Mouse (Mus musculus) heart, embryonic 13.5 days (tissue): ENCODE measurements at regions not wholly inside any gene's neighbourhood (a gene's known extent, or its start where the extent isn't known, plus 50 kb on each side); places are given as distances from the start of the nearest gene placed in this dataset.

Experiments used
- ATAC-seq: fragments of 200-750 bp; cut with Nextera tagmentation; 2 replicates; pipeline ENCODE4 v1.8.0; 2017; ENCODE audit warnings: moderate TSS enrichment; ENCODE audit not compliant: insufficient number of reproducible peaks, low FRiP score, low TSS enrichment; ENCODE audit errors: extremely low read depth
- H3K27ac ChIP-seq: fragments of 300-500 bp; sonication (generic); replicated peaks from 2 replicates; pipeline ENCODE4 v1.5.1; 2015; ENCODE audit warnings: moderate library complexity, mild to moderate bottlenecking, inconsistent platforms
- H3K27me3 ChIP-seq: fragments of 300-500 bp; sonication (generic); replicated peaks from 2 replicates; pipeline ENCODE4 v1.6.1; 2015; ENCODE audit warnings: mild to moderate bottlenecking, inconsistent platforms
- H3K36me3 ChIP-seq: fragments of 300-500 bp; sonication (generic); 2 replicates; pipeline ENCODE4 v1.6.1; 2015; ENCODE audit warnings: mild to moderate bottlenecking, inconsistent platforms
- H3K4me1 ChIP-seq: fragments of 300-500 bp; sonication (generic); 2 replicates; pipeline ENCODE4 v1.6.1; 2015; ENCODE audit warnings: inconsistent platforms
- H3K4me2 ChIP-seq: fragments of 300-500 bp; sonication (generic); 2 replicates; pipeline ENCODE4 v1.6.1; 2015; ENCODE audit warnings: inconsistent platforms, mild to moderate bottlenecking, moderate library complexity
- H3K4me3 ChIP-seq: fragments of 300-500 bp; sonication (generic); 2 replicates; pipeline ENCODE4 v1.5.1; 2015; ENCODE audit warnings: moderate library complexity, mild to moderate bottlenecking, inconsistent platforms
- H3K9ac ChIP-seq: fragments of 300-500 bp; sonication (generic); 2 replicates; pipeline ENCODE4 v1.6.1; 2015; ENCODE audit warnings: inconsistent platforms, mild to moderate bottlenecking, moderate library complexity
- H3K9me3 ChIP-seq: fragments of 300-500 bp; sonication (generic); 2 replicates; pipeline ENCODE4 v1.6.1; 2016; ENCODE audit warnings: inconsistent platforms
- WGBS: fragments of 180-500 bp; shearing (Covaris S2); methylation state at CpG from one replicate; pipeline ENCODE4 v1.1.7; 2015; ENCODE audit warnings: mixed read lengths; 5-methylcytosine and 5-hydroxymethylcytosine counted together

DNA sequence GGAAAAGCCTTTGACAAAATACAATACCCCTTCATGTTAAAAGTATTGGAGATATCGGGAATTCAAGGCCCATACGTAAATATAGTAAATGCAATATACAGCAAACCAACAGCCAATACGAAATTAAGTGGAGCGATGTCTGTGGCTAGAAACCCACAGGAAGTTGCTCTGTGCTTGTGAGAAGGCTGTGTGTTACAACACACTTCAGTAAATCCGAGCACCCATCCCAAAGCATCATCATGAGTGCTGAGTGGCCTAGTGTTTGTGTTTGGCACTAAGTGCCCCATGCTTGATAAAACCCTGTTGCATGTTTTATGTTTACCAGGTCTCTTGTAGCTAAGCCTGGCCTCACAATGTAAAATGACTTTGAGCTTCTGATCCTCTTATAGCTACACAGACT lies 194.3 kb downstream of the Ankrd16 start:
- Histone ChIP-seq H3K9ac (no peak overlapping the region), H3K27ac (no peak overlapping the region), H3K4me3 (no peak overlapping the region), H3K9me3 (no peaks in the 10 kb centered on the region), H3K36me3 (no peaks in the 10 kb centered on the region), H3K4me2 (no peak overlapping the region), H3K4me1 (no peaks in the 10 kb centered on the region), H3K27me3 (no peaks in the 10 kb centered on the region)
- ATAC-seq: no peak
- WGBS: 77% methylated on average over 5 of the region's 5 CpGs

DNA sequence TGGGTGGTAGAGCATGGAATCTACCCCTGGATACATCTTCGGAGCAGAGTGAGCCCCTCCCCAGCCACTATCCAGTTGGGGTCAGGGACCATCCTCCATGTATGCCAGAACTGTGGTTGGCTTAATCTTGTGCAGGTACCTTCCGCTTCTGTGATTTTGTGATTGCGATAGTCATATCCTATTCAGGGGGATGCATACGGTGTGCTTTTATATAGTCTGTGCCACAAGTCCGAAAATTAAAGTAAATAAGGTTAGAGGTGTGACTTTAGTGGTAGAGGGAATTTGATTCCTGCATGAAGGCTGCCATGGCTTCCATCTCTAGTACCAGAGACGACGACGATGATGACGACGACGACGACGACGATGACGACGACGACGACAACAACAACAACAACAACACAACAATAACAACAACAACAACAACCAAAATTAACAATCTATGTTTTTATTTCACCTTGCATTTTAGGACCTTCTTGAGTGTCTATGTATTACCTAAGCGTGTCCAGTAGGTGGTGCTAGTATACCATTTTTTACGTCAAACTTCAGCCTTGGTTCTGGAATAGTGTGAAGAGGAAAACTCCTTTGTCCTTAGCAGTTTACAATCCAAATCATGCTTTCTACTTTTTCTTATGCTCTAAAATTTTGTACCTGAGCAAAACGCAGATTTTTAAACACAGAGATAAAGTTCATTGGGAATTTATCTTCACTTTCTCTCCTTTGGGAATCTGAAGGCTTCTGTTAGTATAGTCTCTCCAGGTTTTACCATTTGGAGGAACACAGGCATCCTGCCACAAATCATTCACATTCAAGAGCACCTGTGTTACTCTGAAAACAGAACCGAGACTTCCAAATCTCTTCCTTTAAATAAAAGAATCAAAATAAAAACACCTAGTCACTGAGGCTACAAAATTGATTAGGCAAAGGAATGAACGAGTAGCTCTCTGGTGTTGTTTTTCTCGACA lies 224.5 kb downstream of the Ankrd16 start:
- Histone ChIP-seq H3K4me2 (no peak overlapping the region), H3K27ac (no peak overlapping the region), H3K27me3 (no peaks in the 10 kb centered on the region), H3K9ac (no peak overlapping the region), H3K4me1 (peaks cover 13% of the 10 kb centered on the region), H3K36me3 (no peaks in the 10 kb centered on the region), H3K9me3 (no peaks in the 10 kb centered on the region), H3K4me3 (no peak overlapping the region)
- ATAC-seq: no peak
- 27% methylated on average over 24 of the region's 24 CpGs for WGBS

DNA sequence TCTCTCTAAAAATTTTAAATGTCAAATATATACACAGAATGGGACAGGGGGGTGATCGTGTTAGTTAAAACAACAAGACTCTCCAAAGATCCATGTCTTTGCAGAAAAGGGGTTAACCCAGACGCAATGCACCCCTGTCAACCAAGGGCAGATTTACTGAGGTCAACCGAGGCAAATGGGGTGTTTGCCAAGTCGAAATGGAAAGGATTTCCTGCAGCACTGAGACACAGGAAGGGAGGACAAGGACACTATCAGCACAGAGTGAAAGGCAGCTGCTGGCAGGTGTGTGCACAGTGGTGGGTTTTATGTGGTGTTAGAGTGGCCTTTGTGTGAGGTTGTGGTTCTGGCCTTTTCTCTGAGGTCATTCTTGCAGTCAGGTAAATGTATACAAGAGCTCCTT lies 226.7 kb downstream of the Ankrd16 start:
- no peak for ATAC-seq
- no peaks in the 10 kb centered on the region for H3K9me3 ChIP-seq
- no peak overlapping the region for H3K4me2 ChIP-seq
- 37% methylated on average over 4 of the region's 4 CpGs for WGBS
- peaks cover 13% of the 10 kb centered on the region for H3K4me1 ChIP-seq
- no peak overlapping the region for H3K27ac ChIP-seq
- H3K27me3 ChIP-seq: no peaks in the 10 kb centered on the region
- no peak overlapping the region for H3K9ac ChIP-seq
- no peak overlapping the region for H3K4me3 ChIP-seq
- no peaks in the 10 kb centered on the region for H3K36me3 ChIP-seq

DNA sequence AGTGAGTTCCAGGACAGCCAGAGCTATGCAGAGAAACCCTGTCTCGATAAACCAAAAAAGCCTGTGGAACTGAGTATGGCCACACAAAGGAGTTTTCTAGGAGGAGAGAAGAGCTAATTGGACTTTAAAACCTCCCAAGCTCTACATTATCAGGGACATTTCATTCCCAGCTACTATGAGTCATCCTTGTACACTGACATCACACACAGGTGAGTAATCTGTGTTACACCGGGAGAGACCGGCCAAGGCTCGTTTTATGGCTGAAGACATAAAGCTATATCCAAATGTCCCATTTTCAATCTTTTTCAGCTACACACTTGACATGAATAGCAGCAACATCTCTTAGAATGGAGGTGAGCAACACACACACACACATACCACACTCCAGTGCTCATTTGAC lies 229.5 kb downstream of the Ankrd16 start:
- Histone ChIP-seq H3K4me2 (no peak overlapping the region), H3K4me3 (no peak overlapping the region), H3K4me1 (peaks cover 24% of the 10 kb centered on the region), H3K9me3 (no peaks in the 10 kb centered on the region), H3K36me3 (no peaks in the 10 kb centered on the region), H3K27me3 (no peaks in the 10 kb centered on the region), H3K27ac (no peak overlapping the region), H3K9ac (no peak overlapping the region)
- ATAC-seq: no peak
- WGBS: 85% methylated on average over 4 of the region's 4 CpGs

DNA sequence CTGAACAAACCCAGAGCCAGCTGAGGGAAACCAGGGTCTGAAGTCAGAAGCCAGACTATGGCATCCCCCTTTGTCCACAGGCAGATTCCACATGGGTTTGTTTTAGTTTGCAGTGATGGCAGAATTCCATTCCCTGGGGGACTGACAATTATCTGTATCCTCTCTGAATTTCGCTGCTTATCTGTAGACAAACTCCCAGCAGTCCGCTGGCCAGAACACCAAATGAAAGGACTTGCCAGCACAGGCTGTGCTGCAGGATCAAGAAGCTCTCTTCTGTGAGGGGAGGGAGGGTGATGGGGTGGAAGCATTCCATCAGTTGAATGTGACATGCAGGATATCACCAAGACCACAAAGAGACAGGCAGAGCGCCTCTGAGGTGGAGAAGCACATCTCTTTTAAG lies 233.8 kb downstream of the Ankrd16 start:
- no peaks in the 10 kb centered on the region for H3K27me3 ChIP-seq
- peaks cover 10% of the 10 kb centered on the region for H3K4me1 ChIP-seq
- peak overlapping the region; percentile 51 for H3K27ac ChIP-seq
- WGBS: 5% methylated on average over 3 of the region's 3 CpGs
- no peak overlapping the region for H3K9ac ChIP-seq
- ATAC-seq: no peak
- no peak overlapping the region for H3K4me2 ChIP-seq
- no peak overlapping the region for H3K4me3 ChIP-seq
- no peaks in the 10 kb centered on the region for H3K36me3 ChIP-seq
- H3K9me3 ChIP-seq: no peaks in the 10 kb centered on the region

DNA sequence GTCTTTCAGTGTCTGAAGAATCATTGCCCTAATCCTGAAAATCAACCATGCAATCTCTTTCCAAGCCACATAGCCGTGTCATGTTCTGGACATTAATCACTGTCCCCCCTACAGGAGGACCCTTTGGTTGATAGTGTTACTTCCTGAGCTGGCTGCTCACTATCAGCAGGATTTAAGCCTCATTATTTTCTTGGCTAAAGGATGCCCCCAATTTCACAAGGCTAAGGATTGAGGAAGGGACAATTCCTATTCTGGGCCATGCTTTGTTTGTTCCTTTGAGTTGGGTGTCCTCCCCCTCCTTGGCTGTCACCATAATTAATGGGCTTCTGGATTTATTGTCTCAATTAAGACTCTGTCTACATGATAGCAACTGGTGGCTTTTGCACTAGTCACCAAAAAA lies 241.9 kb downstream of the Ankrd16 start:
- peaks cover 23% of the 10 kb centered on the region for H3K4me1 ChIP-seq
- no peak for ATAC-seq
- H3K9ac ChIP-seq: no peak overlapping the region
- no peak overlapping the region for H3K4me2 ChIP-seq
- H3K27ac ChIP-seq: no peak overlapping the region
- WGBS: 27% methylated on average over 1 of the region's 1 CpGs
- H3K27me3 ChIP-seq: no peaks in the 10 kb centered on the region
- no peaks in the 10 kb centered on the region for H3K9me3 ChIP-seq
- H3K4me3 ChIP-seq: no peak overlapping the region
- H3K36me3 ChIP-seq: no peaks in the 10 kb centered on the region

DNA sequence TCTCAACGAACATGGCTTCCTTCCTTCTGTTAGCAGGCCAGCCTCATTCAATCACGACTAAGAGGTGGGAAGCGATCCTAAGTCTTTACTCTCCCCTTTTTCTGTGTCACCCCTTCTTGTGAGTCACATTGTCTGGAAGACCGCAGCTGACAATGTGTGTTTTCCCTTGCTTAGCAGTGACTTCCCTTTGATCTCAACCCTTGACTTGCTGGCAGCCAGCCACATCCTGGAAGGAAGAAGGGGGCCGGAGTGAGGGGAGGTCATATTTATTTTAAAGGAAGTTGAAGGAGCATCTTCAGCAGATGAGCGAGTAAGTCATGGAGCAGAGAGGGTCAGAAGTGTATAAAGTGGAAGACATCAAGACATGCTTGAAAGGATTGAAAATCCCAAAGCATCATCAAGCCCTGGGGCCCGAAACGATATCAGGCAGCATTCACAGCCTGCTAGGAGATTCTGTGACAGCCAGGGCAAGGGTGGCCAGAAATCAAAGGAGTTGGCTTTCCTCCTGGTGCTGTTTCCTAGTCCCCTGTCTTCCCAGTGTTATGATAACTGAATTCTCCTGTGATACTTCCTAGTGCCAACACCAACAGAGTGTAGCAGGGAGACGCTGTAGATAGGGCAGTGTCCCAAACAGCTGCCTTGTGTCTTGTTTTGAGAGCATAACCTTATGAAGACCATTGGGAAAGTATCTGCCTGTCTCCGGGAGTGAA lies 245.9 kb downstream of the Ankrd16 start:
- Histone ChIP-seq H3K4me1 (peaks cover 27% of the 10 kb centered on the region), H3K9me3 (no peaks in the 10 kb centered on the region), H3K27me3 (no peaks in the 10 kb centered on the region), H3K9ac (no peak overlapping the region), H3K27ac (peak overlapping the region; percentile 85), H3K36me3 (no peaks in the 10 kb centered on the region), H3K4me3 (no peak overlapping the region), H3K4me2 (0 out of 2 replicates have a peak overlapping the region, but pooled peaks have one; percentile 6)
- WGBS: 33% methylated on average over 10 of the region's 10 CpGs
- ATAC-seq: peak; percentile 66

DNA sequence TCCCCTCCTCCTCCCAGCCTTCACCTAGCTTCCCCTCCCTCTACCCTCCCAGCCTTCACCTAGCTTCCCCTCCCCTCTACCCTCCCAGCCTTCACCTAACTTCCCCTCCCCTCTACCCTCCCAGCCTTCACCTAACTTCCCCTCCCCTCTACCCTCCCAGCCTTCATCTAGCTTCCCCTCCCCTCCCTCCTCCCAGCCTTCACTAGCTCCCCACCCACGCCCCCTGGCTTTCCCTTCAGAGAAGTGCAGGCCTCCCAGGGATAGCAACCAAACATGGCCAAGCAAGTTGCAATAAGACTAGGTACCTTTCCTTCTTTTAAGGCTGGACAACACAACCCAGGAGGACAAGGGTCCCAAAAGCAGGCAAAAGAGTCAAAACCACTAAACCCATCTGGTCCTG lies 248.5 kb downstream of the Ankrd16 start:
- no peaks in the 10 kb centered on the region for H3K9me3 ChIP-seq
- H3K4me1 ChIP-seq: peaks cover 19% of the 10 kb centered on the region
- H3K27ac ChIP-seq: no peak overlapping the region
- ATAC-seq: no peak
- no peak overlapping the region for H3K4me3 ChIP-seq
- WGBS: 36% methylated on average over 1 of the region's 1 CpGs
- H3K27me3 ChIP-seq: no peaks in the 10 kb centered on the region
- H3K36me3 ChIP-seq: no peaks in the 10 kb centered on the region
- H3K9ac ChIP-seq: no peak overlapping the region
- no peak overlapping the region for H3K4me2 ChIP-seq

DNA sequence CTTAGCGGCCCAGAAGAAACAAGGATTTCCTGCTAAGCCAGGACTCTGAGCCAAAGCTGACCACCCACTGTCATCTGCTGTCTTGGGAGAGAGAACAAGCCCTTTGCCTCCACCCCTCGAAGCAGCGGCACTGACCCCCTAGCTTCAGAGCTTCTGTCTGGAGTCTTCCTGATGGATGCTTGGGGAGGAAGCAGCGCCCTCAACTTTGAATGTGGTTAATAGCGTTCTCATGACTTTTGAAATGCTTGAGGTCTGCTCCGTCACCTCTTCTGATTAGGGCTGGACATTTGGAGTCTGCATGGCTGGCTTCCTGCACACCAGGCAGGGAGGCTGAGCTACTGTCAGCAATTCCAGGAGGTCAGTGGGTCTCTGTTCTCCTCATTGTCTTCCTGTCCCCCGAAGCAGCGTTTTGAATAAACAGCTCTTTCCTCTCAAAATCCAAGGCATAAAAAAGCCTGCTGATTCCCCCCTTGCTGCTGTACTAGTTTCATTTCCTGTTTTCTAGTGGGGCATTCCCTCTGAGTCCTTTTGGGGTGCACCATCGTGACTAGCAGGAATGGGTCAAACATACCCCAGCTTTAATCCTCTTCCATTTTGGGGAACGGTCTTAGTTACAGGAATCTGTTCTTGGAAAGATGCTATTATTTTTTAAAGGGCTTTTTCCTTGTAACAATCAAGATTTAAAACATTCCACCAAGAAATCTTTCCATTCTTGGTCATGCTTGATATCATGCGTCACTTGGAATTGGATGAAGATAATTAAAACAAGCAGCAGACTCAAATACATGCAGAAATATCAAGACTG lies 256.0 kb downstream of the Ankrd16 start:
- Histone ChIP-seq H3K27me3 (no peaks in the 10 kb centered on the region), H3K4me3 (peak overlapping the region; percentile 4; the same call in 1 of the 2 replicates), H3K36me3 (no peaks in the 10 kb centered on the region), H3K9me3 (no peaks in the 10 kb centered on the region), H3K4me2 (peak overlapping the region; percentile 27), H3K4me1 (peaks cover 12% of the 10 kb centered on the region; the same call in 1 of the 2 replicates), H3K9ac (no peak overlapping the region), H3K27ac (peak overlapping the region; percentile 77)
- ATAC-seq: no peak
- 48% methylated on average over 11 of the region's 11 CpGs for WGBS

DNA sequence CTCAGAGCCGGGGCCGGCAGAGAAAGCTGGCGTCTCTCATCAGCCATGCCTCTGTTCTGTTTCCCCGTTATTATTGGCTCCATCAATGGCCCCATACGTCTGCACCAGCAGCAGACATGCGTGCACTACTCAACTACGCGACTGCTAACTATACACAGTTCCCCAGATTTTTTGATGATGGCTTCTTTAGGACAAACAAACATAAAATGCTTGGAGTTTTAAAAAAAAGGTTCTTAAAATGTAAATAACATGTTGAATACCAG lies 256.6 kb downstream of the Ankrd16 start:
- Histone ChIP-seq H3K9me3 (no peaks in the 10 kb centered on the region), H3K36me3 (no peaks in the 10 kb centered on the region), H3K4me1 (peaks cover 12% of the 10 kb centered on the region; the same call in 1 of the 2 replicates), H3K9ac (no peak overlapping the region), H3K27ac (peak overlapping the region; percentile 77), H3K27me3 (no peaks in the 10 kb centered on the region), H3K4me2 (no peak overlapping the region), H3K4me3 (no peak overlapping the region)
- 72% methylated on average over 8 of the region's 8 CpGs for WGBS
- ATAC-seq: no peak

DNA sequence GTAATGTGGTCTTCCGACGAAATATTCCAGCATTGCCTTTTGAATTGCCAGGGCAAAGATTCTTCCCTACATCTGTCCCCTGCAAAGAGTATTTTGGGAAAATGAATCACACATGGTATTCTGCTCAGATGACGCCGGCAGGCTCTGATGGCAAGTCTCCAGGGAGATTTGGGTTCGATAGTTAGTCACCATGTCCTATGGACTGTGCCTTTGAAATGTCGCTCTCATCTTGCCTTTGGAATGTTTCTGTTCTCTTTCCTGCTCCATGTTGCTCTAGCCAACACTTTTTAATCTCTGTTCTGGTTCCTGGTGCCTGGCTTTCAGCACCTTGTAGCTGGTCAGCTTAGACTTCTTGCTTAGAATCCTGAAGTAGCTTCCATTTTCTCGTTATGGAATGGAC lies 252.3 kb downstream of the Itga8 start:
- peaks cover 35% of the 10 kb centered on the region for H3K4me1 ChIP-seq
- no peak overlapping the region for H3K9ac ChIP-seq
- WGBS: 44% methylated on average over 7 of the region's 7 CpGs
- no peak for ATAC-seq
- peak overlapping the region; percentile 37 for H3K4me2 ChIP-seq
- H3K4me3 ChIP-seq: no peak overlapping the region
- no peaks in the 10 kb centered on the region for H3K27me3 ChIP-seq
- H3K27ac ChIP-seq: peak overlapping the region; percentile 38
- no peaks in the 10 kb centered on the region for H3K36me3 ChIP-seq
- H3K9me3 ChIP-seq: no peaks in the 10 kb centered on the region
